Mouse (Mus musculus) bone marrow macrophage, adult 2 months (primary cell): ENCODE results near the gene Eef1akmt4. TPM values are rescaled to one million over a fixed set of nuclear protein-coding genes. Genes with fewer than 3 reads are reported as not detected.
A peak's percentile ranks its signal among the peaks of the same experiment; 100 is the strongest.

Experiments used
- H3K27ac ChIP-seq: 2 replicates; pipeline ENCODE4 v1.5.1; 2012; ENCODE audit warnings: low read depth, low read length; ENCODE audit not compliant: insufficient read depth
- H3K4me1 ChIP-seq: 2 replicates; pipeline ENCODE4 v1.6.1; 2012; ENCODE audit warnings: low read length; ENCODE audit not compliant: control insufficient read depth, insufficient read depth
- H3K4me3 ChIP-seq: 2 replicates; pipeline ENCODE4 v1.5.1; 2012; ENCODE audit warnings: mild to moderate bottlenecking, low read length, moderate library complexity; ENCODE audit not compliant: insufficient read depth
- CTCF ChIP-seq: IDR thresholded peaks from 2 replicates; pipeline ENCODE4 v1.5.1; 2012; ENCODE audit warnings: low read depth, mild to moderate bottlenecking, low read length, moderate library complexity
- POLR2A ChIP-seq: IDR thresholded peaks from 2 replicates; pipeline ENCODE4 v1.6.1; 2012; ENCODE audit warnings: mild to moderate bottlenecking, low read depth, low read length, borderline replicate concordance
- polyA plus RNA-seq: library from polyadenylated mRNA; stranded (reverse); fragments of >200 nt; gene quantifications from 2 replicates; pipeline ENCODE4 v1.2.4, GENCODE M21; 2012; ENCODE audit not compliant: missing spikeins, insufficient read depth, insufficient read length

Gene Eef1akmt4
- polyA plus RNA-seq, 1 experiment: 7.0 TPM

DNA sequence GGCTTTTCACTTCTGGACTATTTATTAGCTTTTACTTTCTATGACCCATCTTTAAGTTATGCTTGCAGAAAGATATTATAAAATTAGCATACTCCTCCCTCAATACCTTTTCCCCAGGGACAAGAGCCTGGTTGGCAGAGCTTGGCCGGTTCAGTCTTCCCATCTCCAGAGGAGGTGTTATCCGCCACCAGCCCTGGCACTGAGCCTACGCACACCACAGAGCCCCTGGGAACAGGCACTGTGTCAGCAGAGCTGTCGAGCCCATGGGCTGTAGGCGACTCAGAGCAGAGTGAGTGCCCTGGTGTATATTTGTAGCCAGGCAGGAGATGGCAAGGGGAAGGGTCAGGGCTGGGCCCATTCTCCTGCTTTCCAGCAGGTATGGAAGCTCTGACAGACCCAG lies 10.9 kb upstream of the Eef1akmt4 start:
- no peak overlapping the region for H3K4me3 ChIP-seq
- TF ChIP-seq CTCF (no peak), POLR2A (no peak)
- no peaks in the 10 kb centered on the region for H3K4me1 ChIP-seq
- H3K27ac ChIP-seq: no peak overlapping the region

DNA sequence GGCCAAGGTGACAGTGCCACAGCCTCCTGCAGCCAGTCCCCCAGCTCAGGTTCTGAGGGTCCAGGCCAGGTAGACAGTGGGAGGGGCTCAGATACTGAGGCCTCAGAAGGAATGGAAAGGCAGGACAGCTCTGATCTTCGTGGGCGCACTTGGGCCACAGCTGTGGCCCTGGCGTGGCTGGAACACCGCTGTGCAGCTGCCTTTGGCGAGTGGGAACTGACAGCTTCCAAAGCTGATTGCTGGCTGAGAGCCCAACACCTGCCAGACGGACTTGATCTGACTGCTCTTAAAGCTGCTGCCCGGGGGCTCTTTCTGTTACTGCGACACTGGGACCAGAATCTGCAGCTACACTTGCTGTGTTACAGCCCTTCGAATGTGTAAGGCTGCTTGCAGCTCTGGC lies 6.7 kb upstream of the Eef1akmt4 start:
- no peak overlapping the region for H3K4me3 ChIP-seq
- H3K4me1 ChIP-seq: peaks cover 4% of the 10 kb centered on the region; the same call in 1 of the 2 replicates
- no peak overlapping the region for H3K27ac ChIP-seq
- TF ChIP-seq CTCF: no peak
- TF ChIP-seq POLR2A: no peak

DNA sequence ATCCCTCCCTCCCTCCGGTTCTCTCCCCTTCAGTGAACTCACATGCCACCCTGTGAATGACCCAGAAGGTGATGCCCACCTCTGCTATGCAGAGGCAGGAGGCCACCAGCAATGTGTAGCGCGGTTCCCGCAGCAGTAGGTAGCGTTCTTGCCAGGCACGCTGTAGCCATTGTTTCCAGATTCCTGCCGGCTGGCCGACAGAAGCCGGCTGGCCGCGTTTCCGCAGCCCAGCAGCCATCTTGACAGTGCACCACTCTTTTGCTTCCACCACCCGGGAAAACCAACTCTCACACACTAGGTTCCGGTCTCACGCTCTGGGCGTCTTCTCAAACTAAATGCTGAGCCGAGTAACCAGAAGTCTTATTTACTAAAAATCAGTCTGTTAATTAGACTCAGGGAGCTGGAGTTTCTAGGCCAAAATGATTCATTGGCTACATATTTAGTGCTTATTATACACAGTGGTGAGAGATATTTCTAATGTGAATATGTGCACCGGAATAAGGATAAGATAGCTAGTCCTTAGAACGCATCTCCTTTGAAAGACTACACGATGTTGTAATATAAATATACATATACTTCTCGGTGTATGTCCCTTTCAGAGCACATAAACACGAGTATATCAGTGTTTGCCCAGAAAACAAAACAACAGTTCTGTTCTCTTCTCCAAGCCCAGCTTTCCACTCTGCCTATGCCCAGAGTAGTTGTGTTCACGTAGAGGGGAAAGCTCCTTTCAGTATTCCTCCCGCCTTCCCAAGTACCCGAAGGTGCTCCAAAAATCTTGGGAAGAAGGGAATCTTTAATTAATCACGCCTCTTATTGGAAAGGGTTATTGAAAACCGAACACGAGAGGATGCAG lies 664 bp upstream of the Eef1akmt4 start:
- TF ChIP-seq POLR2A (peak; percentile 95), CTCF (no peak)
- peak overlapping the region; percentile 66 for H3K27ac ChIP-seq

DNA sequence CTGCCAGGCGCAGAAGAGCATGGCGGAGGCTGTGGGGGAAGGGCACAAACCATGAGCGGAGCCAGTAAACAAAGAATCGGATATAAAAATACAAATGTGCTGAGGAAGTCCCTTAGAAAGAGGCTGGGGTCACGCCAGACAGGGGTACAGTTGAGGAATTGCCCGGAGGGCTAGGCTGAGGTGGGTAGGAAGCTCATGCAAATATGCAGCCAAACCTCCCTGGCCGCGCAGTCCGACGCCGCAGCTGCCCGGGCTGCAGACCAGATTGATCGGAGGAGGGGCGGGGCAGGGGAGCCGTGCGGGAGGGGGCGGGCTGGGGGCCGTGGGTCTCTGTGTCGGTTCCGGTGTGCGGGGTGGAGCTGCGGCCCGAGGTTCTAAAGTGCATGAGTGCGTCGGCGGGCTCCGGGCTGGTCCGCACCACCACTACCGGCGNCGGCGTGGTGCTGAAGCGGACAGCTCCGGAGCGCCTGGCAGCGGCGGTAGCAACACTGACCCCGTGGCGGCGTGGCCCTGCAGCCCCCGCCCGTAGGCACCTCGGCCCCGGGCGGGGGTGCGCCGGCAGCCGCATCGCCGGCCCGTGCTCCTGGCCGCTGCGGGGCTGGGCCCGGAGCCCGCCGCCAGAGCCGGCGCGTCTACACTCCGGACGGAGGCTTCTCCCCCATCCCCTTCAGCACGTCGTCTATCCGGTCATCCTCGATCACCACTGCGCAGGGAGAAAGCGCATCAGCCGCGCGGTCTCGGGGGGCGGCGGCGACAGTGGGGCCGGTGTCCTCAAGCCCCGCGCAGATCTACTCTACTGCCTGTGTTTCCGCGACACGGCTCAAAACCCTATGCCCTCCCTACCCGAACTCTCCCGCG lies 8.4 kb downstream of the Eef1akmt4 start:
- no peak overlapping the region for H3K27ac ChIP-seq
- peaks cover 11% of the 10 kb centered on the region for H3K4me1 ChIP-seq
- peak overlapping the region; percentile 60 for H3K4me3 ChIP-seq
- no peak for TF ChIP-seq CTCF
- TF ChIP-seq POLR2A: no peak

More for the DNA sequence above, 664 bp upstream of the Eef1akmt4 start:
- Histone ChIP-seq H3K4me1 (peaks cover 4% of the 10 kb centered on the region; the same call in 1 of the 2 replicates), H3K4me3 (peak overlapping the region; percentile 75)

DNA sequence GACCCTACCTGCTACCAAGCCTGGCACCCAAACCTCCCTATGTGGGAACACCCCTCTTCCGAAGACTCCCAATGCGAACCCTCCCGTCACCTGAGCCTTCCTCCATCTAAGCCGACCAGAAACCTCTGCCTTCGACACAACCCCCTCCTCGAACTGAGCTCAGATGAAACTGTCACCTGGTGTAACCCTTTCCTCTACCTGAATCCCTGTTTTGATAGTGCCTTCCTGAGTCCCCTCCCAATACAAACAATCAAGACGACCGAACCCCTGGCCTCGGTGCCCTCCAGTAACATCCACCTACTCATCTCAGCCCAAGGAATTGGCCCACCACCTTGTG lies 9.0 kb downstream of the Eef1akmt4 start:
- H3K27ac ChIP-seq: no peak overlapping the region
- H3K4me1 ChIP-seq: peaks cover 11% of the 10 kb centered on the region
- no peak for TF ChIP-seq POLR2A
- no peak for TF ChIP-seq CTCF
- H3K4me3 ChIP-seq: peak overlapping the region; percentile 60

DNA sequence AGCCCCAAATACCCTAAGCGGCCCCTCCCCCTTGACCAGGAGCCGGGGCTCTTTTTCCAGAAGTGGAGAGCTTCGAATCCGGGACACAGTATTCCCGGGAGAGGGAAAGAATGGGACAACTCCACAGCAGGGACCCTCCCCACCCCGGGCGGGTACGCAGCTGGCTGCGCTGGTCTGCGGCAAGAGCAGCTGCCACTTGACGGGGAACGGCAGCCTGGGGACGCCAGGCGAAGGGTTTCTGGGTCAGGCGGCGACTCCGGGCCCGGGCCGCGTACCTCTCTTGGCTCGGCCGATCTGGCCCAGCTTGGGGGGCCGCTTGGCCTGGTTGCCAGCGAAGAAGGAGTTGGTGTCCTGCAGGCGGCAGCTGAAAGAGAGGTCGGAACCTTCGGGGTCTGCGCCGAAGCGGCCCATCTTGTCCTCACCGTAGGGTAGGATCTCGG lies 9.4 kb downstream of the Eef1akmt4 start:
- Histone ChIP-seq H3K4me1 (peaks cover 11% of the 10 kb centered on the region), H3K4me3 (peak overlapping the region; percentile 60), H3K27ac (no peak overlapping the region)
- TF ChIP-seq CTCF (no peak), POLR2A (no peak)

DNA sequence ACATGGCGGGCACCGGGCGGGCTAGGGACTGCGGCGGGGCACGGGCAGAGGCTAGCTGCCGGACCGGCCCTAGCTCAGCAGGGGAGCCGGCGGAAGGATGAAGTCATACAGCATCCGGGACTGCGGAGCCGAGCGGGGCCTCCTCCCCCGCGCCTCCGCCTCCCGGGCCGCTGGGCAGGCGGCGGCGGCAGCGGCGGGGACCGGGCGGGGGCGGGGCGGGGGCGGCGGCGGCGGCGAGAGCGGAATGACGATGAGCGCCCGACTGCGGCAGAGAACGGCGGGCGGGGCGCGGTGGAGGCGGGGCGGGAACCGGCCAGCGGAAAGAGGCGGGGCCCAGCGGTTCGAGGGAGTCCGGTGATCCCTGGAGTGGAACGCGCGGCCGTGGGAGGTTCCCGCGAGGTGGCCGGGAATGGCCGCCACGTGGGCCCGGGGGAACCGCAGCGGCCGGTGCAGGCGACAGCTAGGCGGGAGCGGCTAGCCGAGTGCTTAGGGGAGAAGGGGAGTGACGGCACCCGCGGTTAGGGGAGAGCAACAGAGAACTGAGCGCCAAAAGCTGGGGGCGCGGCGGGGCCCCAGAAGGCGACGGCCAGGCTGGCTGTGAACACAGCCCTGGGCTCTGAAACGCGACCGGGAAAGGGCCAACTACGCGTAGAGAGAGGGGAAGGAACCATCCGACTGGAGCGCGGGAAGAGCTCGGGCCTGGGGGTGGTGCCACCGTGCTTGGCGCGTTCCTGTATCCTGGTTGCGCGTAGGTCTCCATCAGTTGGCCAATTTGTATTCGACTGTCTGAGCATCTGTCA lies 10.0 kb downstream of the Eef1akmt4 start, which contains the start of gene Camk2n2:
Camk2n2 (minus strand) TSS at position 97 of the 800 bp plus-strand sequence.
- TF ChIP-seq POLR2A (no peak), CTCF (no peak)
- peaks cover 11% of the 10 kb centered on the region for H3K4me1 ChIP-seq
- H3K4me3 ChIP-seq: peak within 1 kb of the TSS; percentile 60
- peak within 1 kb of the TSS; percentile 17 for H3K27ac ChIP-seq

DNA sequence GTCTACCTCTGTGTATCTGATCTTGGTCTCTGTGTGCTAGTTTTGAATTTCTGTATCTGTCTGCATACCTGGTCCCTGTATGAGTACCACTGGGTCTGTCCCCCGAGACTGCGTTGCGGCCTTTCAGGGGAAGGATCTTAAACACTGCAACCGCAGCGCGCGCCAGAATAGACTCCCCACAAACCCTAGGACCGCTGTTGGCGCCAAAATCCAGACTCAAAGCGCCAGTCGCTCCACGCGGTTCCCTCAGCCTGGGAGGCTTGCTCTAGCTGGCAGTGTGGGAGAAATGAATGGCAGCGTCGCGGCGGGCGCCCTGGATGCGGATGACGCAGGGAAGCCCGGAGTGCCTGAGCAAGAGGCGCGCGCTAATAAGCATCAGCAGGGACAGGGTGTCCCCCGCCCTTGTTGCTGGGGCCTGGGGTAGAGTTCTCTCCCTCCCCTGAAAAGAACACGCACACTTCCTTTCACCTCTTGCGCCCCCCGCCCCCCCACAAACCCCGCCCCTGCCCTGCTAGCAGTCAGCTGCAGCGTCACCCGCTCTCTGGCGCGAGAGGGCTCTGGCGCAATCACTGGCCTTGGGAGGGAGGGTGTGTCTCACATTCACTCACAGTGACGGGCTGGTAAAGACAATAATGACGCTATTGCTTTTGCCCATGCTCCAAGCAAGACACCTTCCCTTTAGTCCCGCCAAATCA lies 10.7 kb downstream of the Eef1akmt4 start:
- Histone ChIP-seq H3K4me1 (peaks cover 11% of the 10 kb centered on the region), H3K4me3 (peak overlapping the region; percentile 60), H3K27ac (peak overlapping the region; percentile 17)
- TF ChIP-seq CTCF (no peak), POLR2A (no peak)

DNA sequence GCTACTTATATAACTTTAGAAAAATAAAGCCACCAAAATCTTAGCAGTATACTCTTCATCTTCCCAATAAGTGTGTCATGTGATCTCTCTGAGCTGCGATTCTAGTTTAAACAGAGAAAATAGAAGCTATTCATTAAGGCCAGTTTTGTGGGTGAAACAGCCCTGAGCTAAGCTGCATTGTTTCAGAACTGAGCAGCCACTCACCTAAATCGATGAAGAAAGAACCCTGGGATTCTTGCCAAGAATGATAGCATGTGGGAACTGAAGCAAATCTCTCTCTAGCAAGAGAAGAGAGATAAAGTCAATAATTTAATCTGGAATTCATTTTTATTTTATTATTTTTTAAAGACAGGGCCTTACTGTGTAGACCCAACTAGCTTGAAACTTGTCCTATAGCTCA lies 11.8 kb downstream of the Eef1akmt4 start:
- no peak overlapping the region for H3K4me3 ChIP-seq
- H3K27ac ChIP-seq: no peak overlapping the region
- TF ChIP-seq POLR2A: no peak
- TF ChIP-seq CTCF: no peak
- peaks cover 11% of the 10 kb centered on the region for H3K4me1 ChIP-seq
